Mouse (Mus musculus) left cerebral cortex, postnatal 25 days (tissue): ENCODE measurements at regions not wholly inside any gene's neighbourhood (a gene's known extent, or its start where the extent isn't known, plus 50 kb on each side); places are given as distances from the start of the nearest gene placed in this dataset.

Experiments used
- DNase-seq, 2 experiments: peaks; one replicate each; pipeline ENCODE4 v3.0.0; 2022; ENCODE audit warnings: low spot score in 2 of 2, mixed read lengths in 1 of 2
- intact Hi-C: fragments of 180-260 bp; cut with DNase I; formaldehyde crosslinking; loops from one replicate; pipeline ENCODE4 v1.15.1; 2025

GRCm38 (mm10) chr3:123754011-123754610 is 63.5 kb upstream of the Ndst3 start:
- DNase-seq = peak; percentile 44 to 84
- intact Hi-C loops = loop anchor here (1.0 to 10.0 kb wide), 3 partner anchors 64 to 321 kb away; partner anchors contain the start of gene Ndst3

GRCm38 (mm10) chr3:123754927-123755326 is 64.3 kb upstream of the Ndst3 start:
- intact Hi-C loops = loop anchor here (1.0 to 10.0 kb wide), 3 partner anchors 65 to 320 kb away; partner anchors contain the start of gene Ndst3
- DNase-seq = peak in 1 of 2 experiments; percentile 84

- intact Hi-C loops = no loop called here
- no peak for DNase-seq
These were observed 75.4 kb upstream of the Ndst3 start for GRCm38 (mm10) chr3:123765911-123766556.

- intact Hi-C loops = no loop called here
- DNase-seq = peak in 1 of 2 experiments; percentile 12
These were observed 75.9 kb upstream of the Ndst3 start for GRCm38 (mm10) chr3:123766557-123766913.

- DNase-seq = no peak
These were observed 89.9 kb upstream of the Ndst3 start for GRCm38 (mm10) chr3:123780507-123780906.

GRCm38 (mm10) chr3:123781581-123781980 is 90.9 kb upstream of the Ndst3 start:
- intact Hi-C loops = no loop called here
- no peak for DNase-seq

More at GRCm38 (mm10) chr3:123780507-123780906, 89.9 kb upstream of the Ndst3 start:
- intact Hi-C loops = no loop called here

- DNase-seq = no peak
- intact Hi-C loops = no loop called here
These were observed 93.5 kb upstream of the Ndst3 start for GRCm38 (mm10) chr3:123784127-123784526.

GRCm38 (mm10) chr3:123794011-123794410 is 103.4 kb upstream of the Ndst3 start:
- intact Hi-C loops = no loop called here

GRCm38 (mm10) chr3:123805338-123805737 is 114.7 kb upstream of the Ndst3 start:
- intact Hi-C loops = no loop called here
- peak in 1 of 2 experiments; percentile 53 for DNase-seq

More at GRCm38 (mm10) chr3:123794011-123794410, 103.4 kb upstream of the Ndst3 start:
- DNase-seq = no peak

- no peak for DNase-seq
- intact Hi-C loops = no loop called here
These were observed 115.4 kb upstream of the Ndst3 start for GRCm38 (mm10) chr3:123806050-123806449.

- DNase-seq = peak in 1 of 2 experiments; percentile 53
- intact Hi-C loops = no loop called here
These were observed 115.9 kb upstream of the Ndst3 start for GRCm38 (mm10) chr3:123806546-123806945.

GRCm38 (mm10) chr3:123810018-123810942 is 119.6 kb upstream of the Ndst3 start:
- intact Hi-C loops = no loop called here
- no peak for DNase-seq

- intact Hi-C loops = no loop called here
- DNase-seq = no peak
These were observed 120.4 kb upstream of the Ndst3 start for GRCm38 (mm10) chr3:123810943-123811499.

GRCm38 (mm10) chr3:123828790-123829189 is 138.1 kb upstream of the Ndst3 start:
- no peak for DNase-seq
- intact Hi-C loops = no loop called here

- no peak for DNase-seq
- intact Hi-C loops = no loop called here
These were observed 147.9 kb upstream of the Ndst3 start for GRCm38 (mm10) chr3:123838385-123839170.

- intact Hi-C loops = no loop called here
- DNase-seq = no peak
These were observed 155.9 kb upstream of the Ndst3 start for GRCm38 (mm10) chr3:123846554-123846953.

GRCm38 (mm10) chr3:123848663-123849062 is 158.0 kb upstream of the Ndst3 start:
- DNase-seq = no peak
- intact Hi-C loops = no loop called here

- DNase-seq = no peak
- intact Hi-C loops = no loop called here
These were observed 162.2 kb upstream of the Ndst3 start for GRCm38 (mm10) chr3:123852889-123853288.

- DNase-seq = no peak
- intact Hi-C loops = no loop called here
These were observed 183.1 kb upstream of the Ndst3 start for GRCm38 (mm10) chr3:123873709-123874108.
